Mouse (Mus musculus) hindbrain, embryonic 15.5 days (tissue): ENCODE results near the gene Arpc2. TPM values are rescaled to one million over a fixed set of nuclear protein-coding genes. Genes with fewer than 3 reads are reported as not detected.

ENCODE experiments used
- ATAC-seq: fragments of 200-750 bp; cut with Nextera tagmentation; 2 replicates; pipeline ENCODE4 v1.8.0; 2017; ENCODE audit warnings: low read depth, moderate number of reproducible peaks, moderate TSS enrichment; ENCODE audit not compliant: low FRiP score
- H3K27ac ChIP-seq: fragments of 300-500 bp; sonication (generic); replicated peaks from 2 replicates; pipeline ENCODE4 v1.5.1; 2015; ENCODE audit warnings: mild to moderate bottlenecking, inconsistent platforms
- H3K27me3 ChIP-seq: fragments of 300-500 bp; sonication (generic); 2 replicates; pipeline ENCODE4 v1.6.1; 2015; ENCODE audit warnings: control low read depth, inconsistent platforms
- H3K36me3 ChIP-seq: fragments of 300-500 bp; sonication (generic); 2 replicates; pipeline ENCODE4 v1.6.1; 2015; ENCODE audit warnings: control low read depth, inconsistent platforms
- H3K4me1 ChIP-seq: fragments of 300-500 bp; sonication (generic); replicated peaks from 2 replicates; pipeline ENCODE4 v1.6.1; 2015; ENCODE audit warnings: control low read depth, inconsistent platforms
- H3K4me2 ChIP-seq: fragments of 300-500 bp; sonication (generic); 2 replicates; pipeline ENCODE4 v1.6.1; 2015; ENCODE audit warnings: moderate library complexity, mild to moderate bottlenecking, inconsistent platforms
- H3K4me3 ChIP-seq: fragments of 300-500 bp; sonication (generic); 2 replicates; pipeline ENCODE4 v1.5.1; 2015; ENCODE audit warnings: mild to moderate bottlenecking, inconsistent platforms
- H3K9ac ChIP-seq: fragments of 300-500 bp; sonication (generic); 2 replicates; pipeline ENCODE4 v1.6.1; 2015; ENCODE audit warnings: inconsistent platforms
- H3K9me3 ChIP-seq: fragments of 300-500 bp; sonication (generic); 2 replicates; pipeline ENCODE4 v1.6.1; 2016; ENCODE audit warnings: control low read depth, inconsistent platforms
- WGBS: fragments of 180-500 bp; shearing (Covaris S2); methylation state at CpG from one replicate; pipeline ENCODE4 v1.1.7; 2015; 5-methylcytosine and 5-hydroxymethylcytosine counted together
- polyA plus RNA-seq: library from polyadenylated mRNA; unstranded; fragments of >200 nt; fragmentation: Nextera tagmentation; extraction: Ambion mirVana; gene quantifications from 2 replicates; pipeline ENCODE4 v1.2.1, GENCODE M21; 2015

Arpc2 gene
- polyA plus RNA-seq, 1 experiment from 2014 or later: 397 TPM

GRCm38 (mm10) chr1:74277883-74278537, 42.1 kb downstream of the Arpc2 start:
- WGBS: 55% methylated on average over 8 of the region's 8 CpGs
- Histone ChIP-seq H3K9ac (no peak overlapping the region), H3K27ac (no peak overlapping the region), H3K4me1 (peaks cover 13% of the 10 kb centered on the region), H3K4me2 (no peak overlapping the region), H3K9me3 (no peaks in the 10 kb centered on the region), H3K4me3 (no peak overlapping the region), H3K36me3 (peaks cover 30% of the 10 kb centered on the region), H3K27me3 (no peaks in the 10 kb centered on the region)
- ATAC-seq: no peak

- H3K4me2 ChIP-seq: no peak within 1 kb of the TSS
- no peaks in the 10 kb centered on the region for H3K9me3 ChIP-seq
- H3K27me3 ChIP-seq: no peaks in the 10 kb centered on the region
- peaks cover 18% of the 10 kb centered on the region for H3K4me1 ChIP-seq
- peaks cover 30% of the 10 kb centered on the region for H3K36me3 ChIP-seq
- no peak within 1 kb of the TSS for H3K27ac ChIP-seq
- no peak within 1 kb of the TSS for H3K4me3 ChIP-seq
- H3K9ac ChIP-seq: no peak within 1 kb of the TSS
- no peak for ATAC-seq
- WGBS: 92% methylated on average over 10 of the region's 10 CpGs
These were observed 42.7 kb downstream of the Arpc2 start, which contains the start of gene Gpbar1 for GRCm38 (mm10) chr1:74278538-74278937. Gpbar1 (plus strand) TSS chr1:74278550.

GRCm38 (mm10) chr1:74278988-74279387, 43.1 kb downstream of the Arpc2 start:
- H3K4me2 ChIP-seq: no peak overlapping the region
- no peak overlapping the region for H3K9ac ChIP-seq
- H3K36me3 ChIP-seq: peaks cover 30% of the 10 kb centered on the region
- H3K9me3 ChIP-seq: no peaks in the 10 kb centered on the region
- no peak for ATAC-seq
- no peak overlapping the region for H3K27ac ChIP-seq
- H3K4me1 ChIP-seq: peaks cover 22% of the 10 kb centered on the region
- 90% methylated on average over 11 of the region's 11 CpGs for WGBS
- no peak overlapping the region for H3K4me3 ChIP-seq
- no peaks in the 10 kb centered on the region for H3K27me3 ChIP-seq

- WGBS: 95% methylated on average over 14 of the region's 14 CpGs
- no peak overlapping the region for H3K4me3 ChIP-seq
These were observed 44.9 kb downstream of the Arpc2 start for GRCm38 (mm10) chr1:74280591-74281325.

GRCm38 (mm10) chr1:74281372-74281771, 45.5 kb downstream of the Arpc2 start:
- no peak overlapping the region for H3K4me2 ChIP-seq
- peaks cover 33% of the 10 kb centered on the region for H3K4me1 ChIP-seq
- H3K4me3 ChIP-seq: no peak overlapping the region
- no peak for ATAC-seq
- H3K36me3 ChIP-seq: peaks cover 30% of the 10 kb centered on the region
- H3K27me3 ChIP-seq: no peaks in the 10 kb centered on the region
- no peaks in the 10 kb centered on the region for H3K9me3 ChIP-seq
- H3K27ac ChIP-seq: no peak overlapping the region
- H3K9ac ChIP-seq: no peak overlapping the region
- 100% methylated on average over 2 of the region's 2 CpGs for WGBS

More at GRCm38 (mm10) chr1:74280591-74281325, 44.9 kb downstream of the Arpc2 start:
- ATAC-seq: no peak
- no peaks in the 10 kb centered on the region for H3K27me3 ChIP-seq
- H3K9ac ChIP-seq: no peak overlapping the region
- H3K4me2 ChIP-seq: no peak overlapping the region
- no peaks in the 10 kb centered on the region for H3K9me3 ChIP-seq
- H3K27ac ChIP-seq: no peak overlapping the region
- peaks cover 30% of the 10 kb centered on the region for H3K36me3 ChIP-seq
- H3K4me1 ChIP-seq: peaks cover 27% of the 10 kb centered on the region

- no peak for ATAC-seq
- 99% methylated on average over 8 of the region's 8 CpGs for WGBS
- H3K4me1 ChIP-seq: peaks cover 35% of the 10 kb centered on the region
These were observed 46.0 kb downstream of the Arpc2 start for GRCm38 (mm10) chr1:74281886-74282285.

GRCm38 (mm10) chr1:74282896-74283625, 47.2 kb downstream of the Arpc2 start:
- Histone ChIP-seq H3K4me3 (no peak overlapping the region), H3K4me1 (peaks cover 38% of the 10 kb centered on the region), H3K27ac (no peak overlapping the region), H3K27me3 (no peaks in the 10 kb centered on the region), H3K36me3 (peaks cover 30% of the 10 kb centered on the region), H3K9me3 (no peaks in the 10 kb centered on the region), H3K9ac (0 out of 2 replicates have a peak overlapping the region, but pooled peaks have one; percentile 3), H3K4me2 (peak overlapping the region; percentile 87)
- 86% methylated on average over 10 of the region's 10 CpGs for WGBS
- no peak for ATAC-seq

More at GRCm38 (mm10) chr1:74281886-74282285, 46.0 kb downstream of the Arpc2 start:
- peaks cover 30% of the 10 kb centered on the region for H3K36me3 ChIP-seq
- H3K4me2 ChIP-seq: no peak overlapping the region
- no peak overlapping the region for H3K9ac ChIP-seq
- H3K27ac ChIP-seq: no peak overlapping the region
- H3K9me3 ChIP-seq: no peaks in the 10 kb centered on the region
- no peaks in the 10 kb centered on the region for H3K27me3 ChIP-seq
- no peak overlapping the region for H3K4me3 ChIP-seq

GRCm38 (mm10) chr1:74283686-74284463, 48.0 kb downstream of the Arpc2 start:
- peaks cover 38% of the 10 kb centered on the region for H3K4me1 ChIP-seq
- H3K9ac ChIP-seq: peak overlapping the region; percentile 81
- H3K27ac ChIP-seq: peak overlapping the region; percentile 83
- peak; percentile 31 for ATAC-seq
- no peaks in the 10 kb centered on the region for H3K27me3 ChIP-seq
- peaks cover 30% of the 10 kb centered on the region for H3K36me3 ChIP-seq
- peak overlapping the region; percentile 86 for H3K4me3 ChIP-seq
- peak overlapping the region; percentile 87 for H3K4me2 ChIP-seq
- no peaks in the 10 kb centered on the region for H3K9me3 ChIP-seq
- WGBS: 14% methylated on average over 15 of the region's 15 CpGs

- H3K27me3 ChIP-seq: no peaks in the 10 kb centered on the region
- H3K4me3 ChIP-seq: peak within 1 kb of the TSS; percentile 86
- WGBS: under 1% methylated on average over 56 of the region's 56 CpGs
- peak within 1 kb of the TSS; percentile 83 for H3K27ac ChIP-seq
- peak within 1 kb of the TSS; percentile 81 for H3K9ac ChIP-seq
- peak within 1 kb of the TSS; percentile 87 for H3K4me2 ChIP-seq
- peaks cover 25% of the 10 kb centered on the region for H3K36me3 ChIP-seq
- H3K4me1 ChIP-seq: peaks cover 38% of the 10 kb centered on the region
- ATAC-seq: peak; percentile 97
- H3K9me3 ChIP-seq: no peaks in the 10 kb centered on the region
These were observed 48.8 kb downstream of the Arpc2 start, which contains the start of the genes Aamp and Pnkd for GRCm38 (mm10) chr1:74284543-74285160. Aamp (minus strand) TSS chr1:74284738. Pnkd (plus strand) TSS chr1:74284930.

- H3K36me3 ChIP-seq: peaks cover 19% of the 10 kb centered on the region
- peak overlapping the region; percentile 52 for H3K27ac ChIP-seq
- peaks cover 46% of the 10 kb centered on the region for H3K4me1 ChIP-seq
- 4% methylated on average over 23 of the region's 23 CpGs for WGBS
- no peak for ATAC-seq
- peak overlapping the region; percentile 73 for H3K4me2 ChIP-seq
- peak overlapping the region; percentile 69 for H3K9ac ChIP-seq
- no peaks in the 10 kb centered on the region for H3K27me3 ChIP-seq
- H3K9me3 ChIP-seq: no peaks in the 10 kb centered on the region
- H3K4me3 ChIP-seq: peak overlapping the region; percentile 86
These were observed 49.5 kb downstream of the Arpc2 start for GRCm38 (mm10) chr1:74285212-74286010.
